15 mouse cellular contexts compared by ENCODE assay signal in genomic region chr6:38839891-38840290, GRCm38 (mm10). TPM values are rescaled to one million over a fixed set of nuclear protein-coding genes. Genes with fewer than 3 reads are reported as not detected.
A peak's percentile ranks its signal among the peaks of the same experiment; 100 is the strongest.
DNase-seq lines count a peak whose midpoint lies in the region; ATAC-seq and TF ChIP-seq lines count a peak whose summit lies in the region.
"Had no signal": no experiment of that assay in that cellular context is flagged by ENCODE, and none has a peak within 500 bp of the region (broad histone marks: within the 10 kb centered on the region; RNA-seq: fewer than 3 reads in every experiment).

No protein-coding gene starts in this region.

- no peak overlapping the region for H3K4me3 ChIP-seq in layer of hippocampus, adult 2 months
- H3K4me3 ChIP-seq in neural tube, embryonic 15.5 days (replicated peaks) = no peak overlapping the region
- H3K4me3 ChIP-seq: embryonic facial prominence, embryonic 13.5 days; heart, embryonic 13.5 days; hindbrain, embryonic 15.5 days had no signal

- intact Hi-C loops in heart, postnatal 25 days (cut with DNase I) = no loop called here

- H3K9me3 ChIP-seq in neural tube, embryonic 15.5 days (replicated peaks) = no peaks in the 10 kb centered on the region
- H3K9me3 ChIP-seq: embryonic facial prominence, embryonic 13.5 days; G1E; heart, embryonic 13.5 days; hindbrain, embryonic 15.5 days had no signal

- no peak for TF ChIP-seq CTCF in layer of hippocampus, adult 2 months (conservative IDR thresholded peaks at IDR 0.05)

- no peak for ATAC-seq in neural tube, embryonic 15.5 days (ENCODE audit: low FRiP score)
- no peak for ATAC-seq in CD4-positive, CD25-positive, alpha-beta regulatory T cell, adult 4 months
- ATAC-seq: forebrain, embryonic 14.5 days had no signal

- no peak overlapping the region for H3K4me2 ChIP-seq in neural tube, embryonic 15.5 days
- H3K4me2 ChIP-seq: embryonic facial prominence, embryonic 13.5 days; heart, embryonic 13.5 days; hindbrain, embryonic 15.5 days had no signal

- H3K4me1 ChIP-seq in neural tube, embryonic 15.5 days = peaks cover 27% of the 10 kb centered on the region

- 64% methylated on average over 4 of the region's 4 CpGs for WGBS in neural tube, embryonic 15.5 days

- peak; percentile 76 for DNase-seq in heart, adult 11 months
- no peak for DNase-seq in heart, postnatal 25 days (ENCODE audit: low spot score)
- DNase-seq in layer of hippocampus, adult 2 months (ENCODE audit: low spot score in 2 of 2) = no peak
- no peak for DNase-seq in layer of hippocampus, adult 8-10 months (ENCODE audit: low spot score in 2 of 2)
- DNase-seq in neural tube, embryonic 10.5 days (ENCODE audit: extremely low spot score, low spot score) = no peak
- DNase-seq: cerebellum, adult 11-12 months; cerebellum, adult 9-10 months; kidney, adult 11 months had no signal

- no peaks in the 10 kb centered on the region for H3K36me3 ChIP-seq in neural tube, embryonic 15.5 days
- H3K36me3 ChIP-seq: embryonic facial prominence, embryonic 13.5 days; hindbrain, embryonic 15.5 days had no signal

- H3K27ac ChIP-seq in layer of hippocampus, adult 2 months = peak overlapping the region; percentile 80
- 0 out of 2 replicates have a peak overlapping the region, but pooled peaks have one; percentile 35 for H3K27ac ChIP-seq in neural tube, embryonic 15.5 days (replicated peaks)
- H3K27ac ChIP-seq: embryonic facial prominence, embryonic 13.5 days; hindbrain, embryonic 15.5 days had no signal

- H3K27me3 ChIP-seq in neural tube, embryonic 15.5 days (replicated peaks) = no peaks in the 10 kb centered on the region
- H3K27me3 ChIP-seq: embryonic facial prominence, embryonic 13.5 days; heart, embryonic 13.5 days; hindbrain, embryonic 15.5 days had no signal

- no peak overlapping the region for H3K9ac ChIP-seq in neural tube, embryonic 15.5 days (replicated peaks)
- H3K9ac ChIP-seq: embryonic facial prominence, embryonic 13.5 days; hindbrain, embryonic 15.5 days had no signal

RNA-seq across cellular contexts. Expression of gene Tbxas1, which starts 35.3 kb away (rescaled TPM):
- total RNA-seq in heart, postnatal 25 days (2021) = 1 to 10 TPM; 1.8 to 2.0 TPM
- 1 to 10 TPM; 2.8 TPM for total RNA-seq in layer of hippocampus, adult 2 months (2021)
- total RNA-seq in layer of hippocampus, adult 8-10 months (2022) = 10 to 100 TPM in 2 of 4 experiments, 1 to 10 TPM in 2; 2.1 to 16.8 (median 7.6) TPM
- 2.4 and 2.5 TPM in 2 replicates for polyA plus RNA-seq in neural tube, embryonic 15.5 days (2015; fragmentation: Nextera tagmentation; extraction: Ambion mirVana)
- polyA plus RNA-seq in CD4-positive, CD25-positive, alpha-beta regulatory T cell, adult 4 months (2017; shearing (Covaris generic)) = under 1 TPM in 1 of 2 experiments, not detected in 1; 0.91 TPM

RNA-seq across cellular contexts. Expression of gene Hipk2, which starts 36.1 kb away (rescaled TPM):
- total RNA-seq in heart, postnatal 25 days (2021) = 10 to 100 TPM; 97.0 to 99.4 TPM
- 10 to 100 TPM; 55.9 to 59.9 TPM for total RNA-seq in layer of hippocampus, adult 2 months (2021)
- total RNA-seq in layer of hippocampus, adult 8-10 months (2022) = 10 to 100 TPM; 64.8 to 69.9 (median 67.6) TPM
- polyA plus RNA-seq in neural tube, embryonic 15.5 days (2015; fragmentation: Nextera tagmentation; extraction: Ambion mirVana) = 32.9 and 33.0 TPM in 2 replicates
- 10 to 100 TPM; 16.1 to 16.5 TPM for polyA plus RNA-seq in CD4-positive, CD25-positive, alpha-beta regulatory T cell, adult 4 months (2017; shearing (Covaris generic))
